Mouse (Mus musculus) CH12.LX (cell line): ENCODE results near the gene Cpne5. TPM values are rescaled to one million over a fixed set of nuclear protein-coding genes. Genes with fewer than 3 reads are reported as not detected.

Source experiments
- DNase-seq: peaks from one replicate; pipeline ENCODE4 v3.0.0-alpha.2; 2013; ENCODE audit errors: extremely low read depth
- H3K27ac ChIP-seq: 2 replicates; pipeline ENCODE4 v1.5.1; 2012; ENCODE audit warnings: low read depth, mild to moderate bottlenecking, control low read depth, moderate library complexity; ENCODE audit not compliant: insufficient read depth
- H3K27me3 ChIP-seq: replicated peaks from 2 replicates; pipeline ENCODE3; 2012; ENCODE audit warnings: inconsistent platforms
- H3K36me3 ChIP-seq, 2 experiments: replicated peaks in 1 of 2; 2 replicates each; pipeline versions ENCODE3 to v1.6.1; 2012; ENCODE audit warnings: inconsistent platforms in 1 of 2, low read length in 1 of 2, mild to moderate bottlenecking in 1 of 2, mixed read lengths in 1 of 2, moderate library complexity in 1 of 2; ENCODE audit not compliant: control insufficient read depth in 1 of 2, insufficient read depth in 1 of 2
- H3K4me1 ChIP-seq, 2 experiments: 2 replicates each; pipeline ENCODE4 v1.6.1; 2012; ENCODE audit warnings: inconsistent platforms in 1 of 2, moderate library complexity in 1 of 2; ENCODE audit not compliant: insufficient read depth in 2 of 2, control insufficient read depth in 1 of 2
- H3K4me2 ChIP-seq: 2 replicates; pipeline ENCODE4 v1.6.1; 2012; ENCODE audit warnings: low read depth, mild to moderate bottlenecking, control low read depth; ENCODE audit not compliant: poor library complexity, insufficient read depth, severe bottlenecking
- H3K4me3 ChIP-seq, 3 experiments: fragments of 150-350 bp in 1 of 3; sonication (generic) in 1 of 3; replicated peaks in 1 of 3; 2 replicates each; pipeline versions ENCODE3 to v1.5.1; 2011 to 2012; ENCODE audit warnings: low read depth in 2 of 3, low read length in 2 of 3, mild to moderate bottlenecking in 2 of 3, moderate library complexity in 2 of 3, control low read depth in 1 of 3, improper control_type of control experiment in 1 of 3, inconsistent platforms in 1 of 3, mixed read lengths in 1 of 3; ENCODE audit not compliant: poor library complexity in 1 of 3
- H3K79me2 ChIP-seq: replicated peaks from 2 replicates; pipeline ENCODE4 v1.6.1; 2012; ENCODE audit warnings: mild to moderate bottlenecking, moderate library complexity; ENCODE audit not compliant: control insufficient read depth, poor library complexity, insufficient read depth, severe bottlenecking; ENCODE audit errors: extremely low read depth
- H3K9ac ChIP-seq: 2 replicates; pipeline ENCODE4 v1.6.1; 2012; ENCODE audit warnings: low read depth, mild to moderate bottlenecking, control low read depth, moderate library complexity; ENCODE audit not compliant: insufficient read depth
- H3K9me3 ChIP-seq: replicated peaks from 2 replicates; pipeline ENCODE3; 2012; ENCODE audit warnings: low read length, inconsistent platforms, mixed read lengths
- CHD1 ChIP-seq: IDR thresholded peaks from 2 replicates; pipeline ENCODE4 v1.6.1; 2012; ENCODE audit warnings: low read depth, low read length, improper control_type of control experiment, inconsistent platforms
- CHD2 ChIP-seq: IDR thresholded peaks from 2 replicates; pipeline ENCODE4 v1.6.1; 2011; ENCODE audit warnings: low read length, improper control_type of control experiment
- E2F4 ChIP-seq: IDR thresholded peaks from 2 replicates; pipeline ENCODE4 v1.6.1; 2011; ENCODE audit warnings: low read depth, low read length, improper control_type of control experiment; ENCODE audit not compliant: insufficient replicate concordance
- ELF1 ChIP-seq: IDR thresholded peaks from 2 replicates; pipeline ENCODE4 v1.6.1; 2014; ENCODE audit warnings: low read depth, mild to moderate bottlenecking, inconsistent platforms, low read length, improper control_type of control experiment
- EP300 ChIP-seq: IDR thresholded peaks from 2 replicates; pipeline ENCODE4 v1.6.1; 2011; ENCODE audit warnings: low read length, improper control_type of control experiment
- ETS1 ChIP-seq: conservative IDR thresholded peaks from 2 replicates; pipeline ENCODE4 v1.6.1; 2012; ENCODE audit warnings: low read depth, mild to moderate bottlenecking, inconsistent platforms, low read length, improper control_type of control experiment, moderate library complexity
- GABPA ChIP-seq: IDR thresholded peaks from 2 replicates; pipeline ENCODE4 v1.6.1; 2012; ENCODE audit warnings: low read depth, low read length, improper control_type of control experiment, inconsistent platforms; ENCODE audit not compliant: insufficient replicate concordance
- HCFC1 ChIP-seq: IDR thresholded peaks from 2 replicates; pipeline ENCODE4 v1.6.1; 2012; ENCODE audit warnings: low read depth, mild to moderate bottlenecking, inconsistent platforms, low read length, improper control_type of control experiment
- JUND ChIP-seq: conservative IDR thresholded peaks from 2 replicates; pipeline ENCODE4 v1.6.1; 2011; ENCODE audit warnings: low read depth, low read length, improper control_type of control experiment
- KAT2A ChIP-seq: IDR thresholded peaks from 2 replicates; pipeline ENCODE4 v1.6.1; 2012; ENCODE audit warnings: low read length, improper control_type of control experiment, inconsistent platforms; ENCODE audit not compliant: insufficient replicate concordance
- MAFK ChIP-seq: IDR thresholded peaks from 2 replicates; pipeline ENCODE4 v1.6.1; 2011; ENCODE audit warnings: low read length, improper control_type of control experiment; ENCODE audit not compliant: insufficient replicate concordance
- MAX ChIP-seq: IDR thresholded peaks from 2 replicates; pipeline ENCODE4 v1.6.1; 2011; ENCODE audit warnings: low read length, improper control_type of control experiment
- MAZ ChIP-seq: IDR thresholded peaks from 2 replicates; pipeline ENCODE4 v1.6.1; 2012; ENCODE audit warnings: low read depth, mild to moderate bottlenecking, inconsistent platforms, low read length, improper control_type of control experiment, moderate library complexity
- MEF2A ChIP-seq: IDR thresholded peaks from 2 replicates; pipeline ENCODE4 v1.6.1; 2014; ENCODE audit warnings: low read depth, mild to moderate bottlenecking, inconsistent platforms, low read length, improper control_type of control experiment, borderline replicate concordance
- MXI1 ChIP-seq: IDR thresholded peaks from 2 replicates; pipeline ENCODE4 v1.6.1; 2011; ENCODE audit warnings: mild to moderate bottlenecking, low read depth, low read length, improper control_type of control experiment
- MYC ChIP-seq: IDR thresholded peaks from 2 replicates; pipeline ENCODE4 v1.6.1; 2011; ENCODE audit warnings: low read depth, mild to moderate bottlenecking, improper control_type of control experiment, low read length
- NELFE ChIP-seq: IDR thresholded peaks from 2 replicates; pipeline ENCODE4 v1.6.1; 2011; ENCODE audit warnings: low read depth, low read length, improper control_type of control experiment
- NRF1 ChIP-seq: IDR thresholded peaks from 2 replicates; pipeline ENCODE4 v1.6.1; 2014; ENCODE audit warnings: low read depth, mild to moderate bottlenecking, inconsistent platforms, low read length, improper control_type of control experiment, moderate library complexity
- POLR2A ChIP-seq: IDR thresholded peaks from 2 replicates; pipeline ENCODE4 v1.6.1; 2011; ENCODE audit warnings: low read depth, mild to moderate bottlenecking, improper control_type of control experiment, low read length
- POLR2AphosphoS2 ChIP-seq: IDR thresholded peaks from 2 replicates; pipeline ENCODE4 v1.6.1; 2011; ENCODE audit warnings: low read depth, low read length, improper control_type of control experiment
- RAD21 ChIP-seq: IDR thresholded peaks from 2 replicates; pipeline ENCODE4 v1.6.1; 2011; ENCODE audit warnings: low read depth, mild to moderate bottlenecking, low read length, improper control_type of control experiment, moderate library complexity
- RCOR1 ChIP-seq: conservative IDR thresholded peaks from 2 replicates; pipeline ENCODE4 v1.6.1; 2012; ENCODE audit warnings: low read depth, mild to moderate bottlenecking, inconsistent platforms, low read length, improper control_type of control experiment
- SIN3A ChIP-seq: IDR thresholded peaks from 2 replicates; pipeline ENCODE4 v1.6.1; 2012; ENCODE audit warnings: low read length, improper control_type of control experiment, inconsistent platforms
- TCF12 ChIP-seq: IDR thresholded peaks from 2 replicates; pipeline ENCODE4 v1.6.1; 2014; ENCODE audit warnings: low read depth, mild to moderate bottlenecking, inconsistent platforms, low read length, improper control_type of control experiment
- UBTF ChIP-seq: IDR thresholded peaks from 2 replicates; pipeline ENCODE4 v1.6.1; 2012; ENCODE audit warnings: low read depth, mild to moderate bottlenecking, inconsistent platforms, low read length, improper control_type of control experiment, moderate library complexity
- USF1 ChIP-seq: IDR thresholded peaks from 2 replicates; pipeline ENCODE4 v1.6.1; 2014; ENCODE audit warnings: low read depth, mild to moderate bottlenecking, inconsistent platforms, low read length, improper control_type of control experiment
- ZC3H11A ChIP-seq: IDR thresholded peaks from 2 replicates; pipeline ENCODE4 v1.6.1; 2012; ENCODE audit warnings: low read depth, mild to moderate bottlenecking, inconsistent platforms, low read length, improper control_type of control experiment
- ZKSCAN1 ChIP-seq: IDR thresholded peaks from 2 replicates; pipeline ENCODE4 v1.6.1; 2012; ENCODE audit warnings: low read depth, inconsistent platforms, low read length, improper control_type of control experiment, borderline replicate concordance
- ZMIZ1 ChIP-seq: IDR thresholded peaks from 2 replicates; pipeline ENCODE4 v1.6.1; 2012; ENCODE audit warnings: low read depth, mild to moderate bottlenecking, inconsistent platforms, low read length, improper control_type of control experiment
- ZNF384 ChIP-seq: IDR thresholded peaks from 2 replicates; pipeline ENCODE4 v1.6.1; 2012; ENCODE audit warnings: low read depth, low read length, improper control_type of control experiment, inconsistent platforms
- dilution Hi-C: fragments of 300-500 bp; cut with MboI; formaldehyde crosslinking; loops from 2 replicates; pipeline ENCODE4 v1.14.3; 2020; ENCODE audit warnings: low sequenced_read_pairs; ENCODE audit not compliant: extremely low pct_unique_long_range_greater_than_20kb, extremely low pct_ligation_motif_present
- in situ Hi-C: fragments of 300-500 bp; cut with MboI; formaldehyde crosslinking; loops from 3 replicates; pipeline ENCODE4 v1.14.3; 2019; ENCODE audit warnings: low sequenced_read_pairs, low pct_ligation_motif_present, low pct_unique_long_range_greater_than_20kb, mixed read lengths
- polyA plus RNA-seq: library from polyadenylated mRNA; unstranded; fragments of >175 nt; gene quantifications from 2 replicates; pipeline ENCODE4 v1.2.1, GENCODE M21; 2012; ENCODE audit warnings: low read depth; ENCODE audit not compliant: insufficient read length
- total RNA-seq, 2 experiments: library from RNA; depleted of rRNA; stranded (reverse); fragments of 300-350 nt in 1 of 2; fragments of >200 nt in 1 of 2; gene quantifications; 2 replicates each; pipeline ENCODE4 v1.2.3; 2012 to 2014

The Cpne5 gene
- total and polyA plus RNA-seq, 3 experiments = 0.68 to 1.9 (median 1.3) TPM

DNA sequence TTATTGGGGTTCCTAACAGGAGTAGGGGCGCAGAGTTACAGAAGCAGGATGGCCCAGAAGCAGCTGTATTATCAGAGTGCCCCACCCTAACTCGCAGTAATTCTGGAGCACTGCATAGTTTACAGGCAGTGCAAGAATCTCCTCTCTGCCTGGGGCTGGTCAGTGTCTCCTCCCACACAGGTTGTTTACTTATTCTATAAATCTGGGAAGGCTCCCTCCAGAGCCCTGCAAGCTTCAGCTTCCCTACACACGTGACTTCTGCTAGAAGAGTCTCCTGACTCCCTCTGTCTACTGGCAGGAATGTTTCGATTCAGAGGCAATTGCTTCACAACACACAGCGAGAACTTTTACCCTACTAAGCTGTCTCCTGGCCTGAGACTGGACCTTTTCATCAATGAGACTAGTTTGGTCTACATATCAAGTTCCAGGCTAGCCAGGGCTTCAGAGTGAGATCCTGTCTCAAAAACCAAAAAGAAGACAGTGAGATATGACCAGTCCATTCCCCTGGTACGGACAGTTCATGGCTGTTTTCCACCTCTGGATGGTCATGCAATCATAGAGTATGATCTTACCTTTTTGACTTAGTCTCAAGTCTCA, 114.3 kb downstream of the Cpne5 start:
- in situ Hi-C loops (no loop called here), dilution Hi-C loops (no loop called here)
- Histone ChIP-seq H3K4me3 (no peak overlapping the region), H3K4me1 (peaks cover 6 to 10% of the 10 kb centered on the region in 2 experiments; a peak in 3 of 4 replicates), H3K27ac (no peak overlapping the region), H3K9me3 (no peaks in the 10 kb centered on the region), H3K79me2 (no peaks in the 10 kb centered on the region), H3K36me3 (no peaks in the 10 kb centered on the region), H3K4me2 (no peak overlapping the region), H3K9ac (no peak overlapping the region), H3K27me3 (no peaks in the 10 kb centered on the region)
- TF ChIP-seq SIN3A (no peak), MAZ (no peak), MXI1 (no peak), ETS1 (no peak), GABPA (no peak), JUND (no peak), CHD2 (no peak), EP300 (no peak), ZMIZ1 (no peak), CHD1 (no peak), RCOR1 (no peak), MAX (no peak), POLR2A (no peak), E2F4 (no peak), ZKSCAN1 (no peak), KAT2A (no peak), RAD21 (no peak), USF1 (no peak), ZC3H11A (no peak), NELFE (no peak)
- DNase-seq = no peak

DNA sequence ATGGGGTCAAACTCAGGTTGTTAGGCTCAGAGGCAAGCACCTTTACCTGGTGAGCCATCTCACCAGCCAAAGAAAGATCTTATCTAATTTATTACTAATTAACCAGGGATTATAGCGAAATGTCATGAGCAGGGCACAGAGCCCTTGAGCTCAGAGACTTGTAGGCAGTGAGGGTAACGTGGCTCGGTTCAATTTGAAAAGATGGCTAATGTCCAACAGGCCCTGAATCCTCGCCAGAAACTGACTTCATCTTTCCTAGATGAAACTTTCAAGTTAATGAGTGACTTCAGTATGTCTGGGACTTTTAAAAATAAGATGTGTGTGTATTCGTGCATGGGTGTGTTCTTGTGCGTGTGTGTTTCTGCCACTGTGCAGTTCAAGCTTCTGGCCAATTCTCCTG, 115.2 kb downstream of the Cpne5 start:
- no peak for DNase-seq
- no peaks in the 10 kb centered on the region for H3K79me2 ChIP-seq
- in situ Hi-C loops = no loop called here
- no peak overlapping the region for H3K4me3 ChIP-seq
- H3K4me1 ChIP-seq = peaks cover 6 to 10% of the 10 kb centered on the region in 2 experiments; a peak in 3 of 4 replicates
- H3K9me3 ChIP-seq = no peaks in the 10 kb centered on the region
- dilution Hi-C loops = no loop called here
- no peaks in the 10 kb centered on the region for H3K36me3 ChIP-seq
- H3K27ac ChIP-seq = no peak overlapping the region
- H3K27me3 ChIP-seq = no peaks in the 10 kb centered on the region
- TF ChIP-seq ZC3H11A (no peak), KAT2A (no peak), ZNF384 (no peak), E2F4 (no peak), POLR2AphosphoS2 (no peak), ELF1 (no peak), RAD21 (no peak), EP300 (no peak), MEF2A (no peak), MYC (no peak), MAFK (no peak), UBTF (no peak), MAX (no peak), HCFC1 (no peak), MXI1 (no peak), TCF12 (no peak), NRF1 (no peak), MAZ (no peak), GABPA (no peak)
- no peak overlapping the region for H3K4me2 ChIP-seq
- no peak overlapping the region for H3K9ac ChIP-seq
